Comparison of ENCODE assay signal across 29 mouse cellular contexts in the genomic region with DNA sequence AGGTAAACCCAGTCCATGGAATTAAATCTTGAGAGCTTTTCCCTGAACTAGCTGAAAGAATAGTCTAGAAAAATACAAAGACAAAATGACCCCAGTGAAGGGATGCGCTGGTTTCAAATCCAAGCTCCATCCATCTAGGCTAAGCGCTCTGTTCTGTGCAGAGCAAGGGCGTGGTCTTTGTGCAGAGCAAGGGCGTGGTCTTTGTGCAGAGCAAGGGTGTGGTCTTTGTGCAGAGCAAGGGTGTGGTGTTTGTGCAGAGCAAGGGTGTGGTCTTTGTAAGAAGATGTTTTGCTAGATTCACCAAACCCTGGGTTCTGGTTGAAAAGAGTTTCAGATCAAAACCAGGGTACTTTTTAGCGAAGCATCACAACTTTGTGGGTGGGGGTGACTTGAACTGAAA.
A peak's percentile ranks its signal among the peaks of the same experiment; 100 is the strongest.
DNase-seq lines count a peak whose midpoint lies in the region; ATAC-seq and TF ChIP-seq lines count a peak whose summit lies in the region.
"Had no signal": no experiment of that assay in that cellular context is flagged by ENCODE, and none has a peak within 500 bp of the region (broad histone marks: within the 10 kb centered on the region; RNA-seq: fewer than 3 reads in every experiment).

No protein-coding gene starts in this region.

- no peaks in the 10 kb centered on the region for H3K9me3 ChIP-seq in MEL (replicated peaks; ENCODE audit: insufficient read depth, low read length)
- H3K9me3 ChIP-seq in liver, embryonic 15.5 days (replicated peaks) = no peaks in the 10 kb centered on the region
- H3K9me3 ChIP-seq: embryonic facial prominence, embryonic 10.5 days; embryonic facial prominence, embryonic 15.5 days; forebrain, embryonic 12.5 days; midbrain, embryonic 12.5 days; stomach, embryonic 15.5 days had no signal

- no peak for TF ChIP-seq EP300 in MEL (IDR thresholded peaks at IDR 0.05; ENCODE audit: low read depth in 1 of 2, low read length in 2 of 2)

- no peak overlapping the region for H3K27ac ChIP-seq in MEL (ENCODE audit: control insufficient read depth, low read depth, low read length)
- H3K27ac ChIP-seq in liver, embryonic 15.5 days (replicated peaks) = no peak overlapping the region
- H3K27ac ChIP-seq: embryonic facial prominence, embryonic 10.5 days; embryonic facial prominence, embryonic 15.5 days; forebrain, embryonic 12.5 days; midbrain, embryonic 12.5 days; stomach, embryonic 15.5 days had no signal

- no peaks in the 10 kb centered on the region; a peak in 1 of 4 replicates for H3K36me3 ChIP-seq in MEL (ENCODE audit: control insufficient read depth in 1 of 2, insufficient read depth in 2 of 2, low read length in 2 of 2)
- no peaks in the 10 kb centered on the region for H3K36me3 ChIP-seq in liver, embryonic 15.5 days (replicated peaks)

- H3K4me2 ChIP-seq in liver, embryonic 15.5 days = no peak overlapping the region
- H3K4me2 ChIP-seq: embryonic facial prominence, embryonic 15.5 days; forebrain, embryonic 12.5 days; lung, embryonic 14.5 days; midbrain, embryonic 12.5 days; stomach, embryonic 15.5 days had no signal

- TF ChIP-seq POLR2A in MEL (IDR thresholded peaks at IDR 0.05; ENCODE audit: control insufficient read depth in 1 of 2, insufficient read depth in 1 of 2, low read depth in 1 of 2, low read length in 2 of 2, poor library complexity in 1 of 2) = no peak

- WGBS in liver, embryonic 15.5 days (ENCODE audit: insufficient replicate concordance) = 62% methylated on average over 5 of the region's 5 CpGs

- TF ChIP-seq RAD21 in MEL (IDR thresholded peaks at IDR 0.05; ENCODE audit: low read depth, low read length) = no peak

- H3K27me3 ChIP-seq in MEL (ENCODE audit: control insufficient read depth in 1 of 2, insufficient read depth in 2 of 2, low read length in 2 of 2) = no peaks in the 10 kb centered on the region
- H3K27me3 ChIP-seq in liver, embryonic 15.5 days = no peaks in the 10 kb centered on the region
- H3K27me3 ChIP-seq: embryonic facial prominence, embryonic 15.5 days; forebrain, embryonic 12.5 days; Patski; stomach, embryonic 15.5 days had no signal

- DNase-seq in MEL (ENCODE audit: low read depth, low spot score) (peak; percentile 13), liver (peak; percentile 37)
- no peak for DNase-seq in frontal cortex, adult 2 months (ENCODE audit: extremely low spot score in 1 of 2, low spot score in 1 of 2)
- DNase-seq in yolk sac, embryonic 10.5 days (ENCODE audit: low spot score) = no peak
- DNase-seq in spleen, postnatal 4 days (ENCODE audit: low spot score in 2 of 2) = no peak
- DNase-seq: adrenal gland, adult 2 months; adrenal gland, postnatal 36 days; cerebellum, adult 18-20 months; cerebellum, postnatal 10 days; gastrocnemius, postnatal 36 days; heart, postnatal 14 days; kidney, adult 18-20 months; kidney, postnatal 36 days; left cerebral cortex, postnatal 4 days; lung, embryonic 14.5 days; lung, postnatal 14 days; retina, postnatal 1 day; right cerebral cortex, postnatal 14 days; thymus, postnatal 14 days had no signal

- H3K79me2 ChIP-seq in MEL (ENCODE audit: control insufficient read depth, insufficient read depth, low read length, poor library complexity) = no peaks in the 10 kb centered on the region

- no peaks in the 10 kb centered on the region; a peak in 1 of 4 replicates for H3K4me1 ChIP-seq in MEL (ENCODE audit: control insufficient read depth in 1 of 2, insufficient read depth in 2 of 2, low read length in 2 of 2)
- peaks cover 8% of the 10 kb centered on the region for H3K4me1 ChIP-seq in liver, embryonic 15.5 days (replicated peaks)

- no peak for TF ChIP-seq CTCF in MEL (IDR thresholded peaks at IDR 0.05 in 2 of 3, conservative IDR thresholded peaks at IDR 0.05 in 1 of 3; ENCODE audit: control insufficient read depth in 1 of 3, insufficient read depth in 1 of 3, low read depth in 2 of 3, low read length in 3 of 3, poor library complexity in 1 of 3, severe bottlenecking in 1 of 3)

- H3K4me3 ChIP-seq in MEL (ENCODE audit: control insufficient read depth in 1 of 2, insufficient read depth in 1 of 2, low read depth in 2 of 2, low read length in 2 of 2) = no peak overlapping the region
- no peak overlapping the region for H3K4me3 ChIP-seq in liver, embryonic 15.5 days (replicated peaks)
- H3K4me3 ChIP-seq: embryonic facial prominence, embryonic 10.5 days; embryonic facial prominence, embryonic 15.5 days; forebrain, embryonic 12.5 days; midbrain, embryonic 12.5 days; stomach, embryonic 15.5 days had no signal

- peak; percentile 27; the same call in 1 of the 2 replicates for ATAC-seq in liver, embryonic 15.5 days (ENCODE audit: insufficient read depth)
- ATAC-seq in megakaryocyte-erythroid progenitor cell, adult 5-6 weeks (replicated peaks; ENCODE audit: low FRiP score, low TSS enrichment, poor library complexity, severe bottlenecking) = peak; percentile 72; the same call in 1 of the 2 replicates
- ATAC-seq: CD4-positive, CD25-positive, alpha-beta regulatory T cell, adult 4 months; hindbrain, embryonic 16.5 days; Patski had no signal

- H3K9ac ChIP-seq in MEL (ENCODE audit: control insufficient read depth, low read depth, low read length, poor library complexity, severe bottlenecking) = no peak overlapping the region
- H3K9ac ChIP-seq in liver, embryonic 15.5 days = no peak overlapping the region
- H3K9ac ChIP-seq: embryonic facial prominence, embryonic 15.5 days; forebrain, embryonic 12.5 days; lung, embryonic 14.5 days; midbrain, embryonic 12.5 days; stomach, embryonic 15.5 days had no signal

TF ChIP-seq in MEL, 35 proteins besides CTCF, POLR2A, EP300 and RAD21:
- TF ChIP-seq ZC3H11A (IDR thresholded peaks at IDR 0.05; ENCODE audit: low read depth, low read length) (no peak), ZKSCAN1 (IDR thresholded peaks at IDR 0.05; ENCODE audit: low read depth, low read length) (no peak), USF1 (IDR thresholded peaks at IDR 0.05; ENCODE audit: low read depth, low read length) (no peak), JUND (IDR thresholded peaks at IDR 0.05; ENCODE audit: low read depth, low read length) (no peak), ELF1 (IDR thresholded peaks at IDR 0.05; ENCODE audit: low read depth, low read length) (no peak), ZMIZ1 (IDR thresholded peaks at IDR 0.05; ENCODE audit: low read depth, low read length) (no peak), MAX (IDR thresholded peaks at IDR 0.05; ENCODE audit: low read length) (no peak), CHD1 (IDR thresholded peaks at IDR 0.05; ENCODE audit: low read depth, low read length) (no peak), NELFE (IDR thresholded peaks at IDR 0.05; ENCODE audit: low read depth, low read length) (no peak), TBP (IDR thresholded peaks at IDR 0.05; ENCODE audit: low read depth, low read length) (no peak), GATA1 (IDR thresholded peaks at IDR 0.05; ENCODE audit: low read depth, low read length) (no peak), SMC3 (IDR thresholded peaks at IDR 0.05; ENCODE audit: low read depth, low read length) (no peak), MYB (IDR thresholded peaks at IDR 0.05; ENCODE audit: low read depth, low read length) (no peak)

Comparison
In these comparisons a context has a peak if more than half of its experiments do, and no peak if none do; other contexts are left out.
1. DNase-seq: peak in MEL (single experiment) and liver (single experiment); none in frontal cortex, adult 2 months (0 of 2), yolk sac, embryonic 10.5 days (single experiment) and spleen, postnatal 4 days (0 of 2).